Mouse (Mus musculus) G1E-ER4 (cell line): ENCODE measurements around the gene Adh7. TPM values are rescaled to one million over a fixed set of nuclear protein-coding genes. Genes with fewer than 3 reads are reported as not detected.

Experiments
- GATA1 ChIP-seq: IDR thresholded peaks from one replicate; pipeline ENCODE4 v1.8.0; 2012; ENCODE audit warnings: low read length, inconsistent platforms
- polyA plus RNA-seq: library from polyadenylated mRNA; stranded (reverse); fragments of >175 nt; gene quantifications from 2 replicates; pipeline ENCODE4 v1.2.3, GENCODE M21; 2012

Gene Adh7
- not detected in 2 replicates for polyA plus RNA-seq

DNA sequence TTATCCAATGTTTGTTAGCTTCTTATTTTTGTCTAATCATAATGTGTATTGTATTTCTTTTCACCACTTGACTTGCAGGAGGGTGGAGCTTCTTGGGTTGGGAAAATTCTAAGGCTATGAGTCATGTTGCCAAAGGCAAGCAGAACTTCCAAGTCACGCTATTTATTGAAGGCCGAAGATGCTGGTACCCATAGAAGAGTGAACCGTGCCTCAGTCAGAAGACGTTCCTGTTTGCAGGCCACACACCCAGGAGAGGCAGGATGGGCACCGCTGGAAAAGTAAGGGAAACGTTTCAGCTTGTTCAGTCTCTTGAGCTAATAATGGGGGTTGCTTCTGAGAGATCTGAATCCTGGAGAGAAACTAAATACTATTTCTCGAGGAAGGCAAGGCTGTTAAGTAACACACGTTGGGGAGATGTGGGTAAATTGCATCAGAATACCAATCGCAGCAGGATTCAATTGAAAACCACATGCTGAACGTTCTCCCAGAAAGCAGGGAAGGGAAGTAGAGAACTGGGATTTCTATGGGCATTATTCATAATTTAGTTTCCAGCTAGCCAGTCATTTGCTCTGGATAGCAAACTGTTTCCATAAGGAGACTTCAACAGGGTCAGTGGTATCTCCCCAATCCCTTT, at the start of gene Adh7:
Adh7 (plus strand) TSS at position 130 of the 634 bp plus-strand sequence.
- TF ChIP-seq GATA1, result no peak

- TF ChIP-seq GATA1, result no peak
Measured at GRCm38 (mm10) chr3:138173291-138173690, 44.3 kb upstream of the Adh7 start.

GRCm38 (mm10) chr3:138175551-138175950, 42.0 kb upstream of the Adh7 start:
- TF ChIP-seq GATA1, result no peak

GRCm38 (mm10) chr3:138182019-138182418, 35.5 kb upstream of the Adh7 start:
- TF ChIP-seq GATA1, result no peak

DNA sequence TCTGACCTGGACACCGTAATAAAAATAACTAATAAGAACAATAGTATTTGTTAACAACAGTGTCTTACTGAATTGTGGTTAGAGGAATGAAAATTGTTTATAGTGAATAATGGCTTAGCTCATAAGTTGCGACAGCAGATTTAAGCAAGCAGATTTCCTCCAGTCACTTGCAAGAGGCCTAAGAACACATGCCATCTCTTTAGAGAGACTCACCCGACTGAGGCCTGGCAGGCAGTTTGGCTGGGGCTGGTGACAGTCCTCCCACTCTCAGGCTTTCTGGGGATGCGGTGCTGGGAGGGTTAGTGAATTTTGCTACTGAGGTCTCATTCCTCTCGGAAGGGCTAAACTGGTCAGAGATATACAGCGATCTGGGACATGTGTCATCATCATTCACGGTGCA, 34.2 kb upstream of the Adh7 start:
- TF ChIP-seq GATA1, result no peak

DNA sequence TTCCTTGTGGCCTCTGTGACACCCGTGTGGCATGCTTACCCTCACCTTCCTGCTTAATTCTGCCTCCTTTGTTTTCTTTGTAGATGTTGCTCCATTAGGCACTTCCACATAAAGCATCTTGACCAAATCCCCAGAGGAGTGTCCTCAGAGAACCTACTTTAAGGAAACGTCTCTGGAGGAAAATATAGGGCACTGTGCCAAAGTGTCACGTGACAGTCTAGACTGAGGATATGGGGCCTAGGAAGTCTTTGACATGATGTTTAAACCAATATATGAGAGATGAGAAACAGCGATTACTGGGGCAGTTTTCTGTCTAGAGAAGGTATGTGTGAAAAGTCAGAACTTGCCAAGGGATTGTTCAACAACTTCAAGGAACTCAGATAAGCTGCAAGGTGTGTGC, 32.3 kb upstream of the Adh7 start:
- TF ChIP-seq GATA1, result no peak

GRCm38 (mm10) chr3:138185995-138186930, 31.3 kb upstream of the Adh7 start:
- TF ChIP-seq GATA1, result no peak

- no peak for TF ChIP-seq GATA1
Measured at GRCm38 (mm10) chr3:138192260-138192659, 25.3 kb upstream of the Adh7 start.

- no peak for TF ChIP-seq GATA1
Measured at GRCm38 (mm10) chr3:138193683-138194302, 23.8 kb upstream of the Adh7 start, which contains the start of gene 4930579F01Rik. Gene 4930579F01Rik, minus strand, starts transcription at chr3:138193825.

DNA sequence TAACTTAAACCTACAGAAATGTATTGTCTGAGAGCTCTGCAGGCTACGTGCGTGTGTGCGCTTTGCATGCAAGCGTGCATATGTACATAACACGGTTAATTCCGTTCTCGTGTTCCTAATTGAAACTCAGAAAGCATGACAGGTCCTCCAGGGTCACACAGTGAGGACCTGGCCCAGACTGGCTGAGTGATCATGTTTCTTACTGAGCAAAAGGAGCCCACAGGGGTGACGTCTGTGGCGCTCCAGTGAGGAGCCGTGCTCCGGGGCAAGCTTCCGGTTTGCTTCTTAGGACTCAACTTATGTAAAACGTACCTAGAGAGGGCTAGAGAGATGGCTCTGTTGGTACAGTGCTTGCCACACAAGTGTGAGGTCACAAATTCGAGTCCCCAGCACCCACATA, 20.5 kb upstream of the Adh7 start:
- no peak for TF ChIP-seq GATA1

- TF ChIP-seq GATA1, result no peak
Measured at GRCm38 (mm10) chr3:138197556-138197955, 20.0 kb upstream of the Adh7 start.

DNA sequence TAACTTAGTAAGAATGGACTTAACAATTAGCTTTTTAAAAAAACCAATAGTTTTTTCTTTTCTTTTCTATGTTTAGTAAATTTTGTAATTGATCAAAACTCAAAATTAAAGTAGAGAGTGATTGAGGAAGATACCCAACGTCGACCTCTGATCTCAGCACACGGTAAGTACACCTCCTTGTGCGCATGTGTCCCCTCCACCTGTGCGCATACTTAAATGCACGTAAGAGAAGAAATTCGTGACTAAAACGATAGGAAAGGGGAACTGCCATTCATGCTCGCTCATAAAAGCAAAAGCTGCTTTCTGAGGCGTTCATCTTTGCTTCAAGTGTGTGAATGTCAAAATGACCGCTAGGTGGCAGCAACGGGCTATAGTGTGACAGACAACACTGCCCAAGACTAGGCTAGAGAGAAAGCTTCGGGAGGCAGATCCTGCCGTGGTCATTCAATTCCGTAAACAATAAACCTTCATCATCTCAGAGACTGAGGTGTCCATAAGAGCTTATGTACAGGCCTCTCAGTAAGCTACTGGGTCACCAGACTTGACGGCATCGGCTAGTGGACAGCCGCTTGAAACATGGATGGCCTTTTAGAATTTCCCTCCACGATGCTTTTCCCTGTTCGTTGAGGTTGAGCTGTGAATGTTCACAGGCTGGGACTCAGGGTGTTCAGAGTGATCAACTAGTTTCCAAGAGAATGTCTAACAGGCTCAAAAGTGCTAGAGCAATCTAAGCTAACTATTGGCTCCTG, 19.4 kb upstream of the Adh7 start:
- no peak for TF ChIP-seq GATA1

DNA sequence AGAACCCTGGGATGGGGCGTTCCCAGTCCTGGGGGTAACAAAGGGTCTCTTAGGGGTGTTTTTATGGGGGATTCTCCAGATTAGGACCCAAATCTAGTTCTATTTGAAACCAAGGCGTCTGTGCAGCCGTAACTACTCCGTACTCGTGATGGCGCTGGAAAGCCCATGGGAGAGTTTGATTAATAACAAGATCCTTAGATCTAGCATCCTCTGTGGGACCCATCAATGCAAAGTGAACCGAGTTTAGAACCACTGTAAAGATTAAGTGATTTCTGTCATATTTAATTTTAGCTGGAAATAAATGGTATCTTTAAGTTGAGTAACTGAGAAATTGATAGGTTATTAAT, 18.9 kb upstream of the Adh7 start:
- no peak for TF ChIP-seq GATA1

- TF ChIP-seq GATA1, result no peak
Measured at GRCm38 (mm10) chr3:138208821-138209220, 8.7 kb upstream of the Adh7 start.

- TF ChIP-seq GATA1, result no peak
Measured at GRCm38 (mm10) chr3:138210432-138211075, 7.0 kb upstream of the Adh7 start.

DNA sequence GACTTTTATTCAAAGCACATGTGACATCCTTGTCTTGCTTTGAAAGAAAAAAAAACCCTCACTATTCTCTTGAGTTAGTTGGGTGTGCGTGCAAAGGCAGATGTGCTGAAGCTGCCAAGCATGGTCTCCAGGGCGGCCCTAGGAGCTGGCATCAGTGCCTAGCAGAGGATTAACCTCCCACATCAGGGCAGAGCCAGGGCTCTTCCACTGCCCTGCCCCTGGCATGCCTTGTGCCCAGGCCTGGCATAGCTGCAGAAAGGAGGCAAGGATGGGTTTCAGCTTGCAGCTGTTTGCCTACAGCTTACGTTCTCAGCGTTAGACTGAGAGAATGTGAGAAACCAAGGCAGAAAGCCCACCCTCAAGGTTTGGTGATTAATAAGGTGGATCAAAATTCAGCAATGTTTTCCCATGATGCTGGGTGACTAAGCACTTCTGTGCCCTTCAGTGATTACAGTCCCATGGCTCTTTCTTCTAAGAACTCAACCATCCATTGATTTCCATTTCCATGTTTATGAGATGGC, 5.1 kb upstream of the Adh7 start:
- TF ChIP-seq GATA1, result no peak
